7 mouse cellular contexts compared by ENCODE assay signal in the genomic region with DNA sequence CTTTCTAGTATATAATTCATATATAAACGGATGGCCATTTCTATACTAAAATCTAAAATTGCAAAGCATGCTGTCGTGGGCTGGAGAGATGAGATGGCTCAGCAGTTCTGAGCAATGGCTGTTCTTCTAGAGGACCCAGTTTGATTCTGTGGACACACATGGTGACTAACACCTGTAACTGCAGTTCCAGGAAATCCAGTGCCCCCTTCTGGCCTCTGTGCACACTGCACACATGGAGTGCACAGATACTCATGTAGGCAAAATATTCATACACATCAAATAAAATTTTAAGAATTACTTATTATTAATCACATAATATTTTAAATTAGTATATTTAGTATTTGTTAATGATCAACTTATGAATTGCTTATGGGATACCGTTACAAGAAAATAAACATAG. TPM values are rescaled to one million over a fixed set of nuclear protein-coding genes. Genes with fewer than 3 reads are reported as not detected.
DNase-seq lines count a peak whose midpoint lies in the region; ATAC-seq and TF ChIP-seq lines count a peak whose summit lies in the region.
"Not testable (repeated sequence)": the region's sequence is repeated elsewhere in the genome, so short reads cannot be mapped to it uniquely, and the experiment has no call there.

No protein-coding gene starts in this region.

- ATAC-seq in kidney, postnatal 0 days (replicated peaks; ENCODE audit: low FRiP score, low read depth); midbrain, postnatal 0 days (ENCODE audit: low FRiP score): not testable (repeated sequence)

- TF ChIP-seq RAD21 in MEL (IDR thresholded peaks at IDR 0.05; ENCODE audit: low read depth, low read length), result not testable (repeated sequence)

- not testable (repeated sequence) for H3K9me3 ChIP-seq in MEL (replicated peaks; ENCODE audit: insufficient read depth, low read length); kidney, postnatal 0 days (replicated peaks; ENCODE audit: low read length); midbrain, postnatal 0 days (ENCODE audit: low read length)

- not testable (repeated sequence) for H3K27ac ChIP-seq in MEL (ENCODE audit: control insufficient read depth, low read depth, low read length); kidney, postnatal 0 days; midbrain, postnatal 0 days (ENCODE audit: low read depth, low read length); thymus, adult 2 months (ENCODE audit: control insufficient read depth, insufficient read depth, low read length)

- peak; percentile 39 for DNase-seq in MEL (ENCODE audit: low read depth, low spot score)
- DNase-seq in c-Kit-positive CD71-positive TER-119-positive erythroid progenitor cells, embryonic 14.5 days (ENCODE audit: low spot score), result peak; percentile 26
- DNase-seq in heart, adult 11 months, result peak; percentile 79
- not testable (repeated sequence) for DNase-seq in kidney, postnatal 0 days (ENCODE audit: low spot score); lung, adult 2 months
- DNase-seq in midbrain, postnatal 0 days (ENCODE audit: low spot score), result peak; percentile 10
- peak; percentile 40 for DNase-seq in thymus, adult 2 months

- H3K4me2 ChIP-seq in kidney, postnatal 0 days (ENCODE audit: low read length); midbrain, postnatal 0 days (ENCODE audit: low read depth, low read length, poor library complexity, severe bottlenecking): not testable (repeated sequence)

- not testable (repeated sequence) for H3K4me1 ChIP-seq in MEL (ENCODE audit: control insufficient read depth in 1 of 2, insufficient read depth in 2 of 2, low read length in 2 of 2); kidney, postnatal 0 days (replicated peaks; ENCODE audit: insufficient read depth, low read length); lung, adult 2 months (ENCODE audit: control insufficient read depth, insufficient read depth, low read length); midbrain, postnatal 0 days (ENCODE audit: insufficient read depth, low read length); thymus, adult 2 months (replicated peaks; ENCODE audit: control insufficient read depth, insufficient read depth, low read length)

- not testable (repeated sequence) for H3K79me2 ChIP-seq in MEL (ENCODE audit: control insufficient read depth, insufficient read depth, low read length, poor library complexity)

- H3K4me3 ChIP-seq in MEL (ENCODE audit: control insufficient read depth in 1 of 2, insufficient read depth in 1 of 2, low read depth in 2 of 2, low read length in 2 of 2); kidney, postnatal 0 days (replicated peaks; ENCODE audit: low read depth, low read length); lung, adult 2 months (replicated peaks; ENCODE audit: extremely low read depth, low read depth, low read length); midbrain, postnatal 0 days (ENCODE audit: low read depth, low read length); thymus, adult 2 months (ENCODE audit: control insufficient read depth, insufficient read depth, low read length): not testable (repeated sequence)

- H3K9ac ChIP-seq in MEL (ENCODE audit: control insufficient read depth, low read depth, low read length, poor library complexity, severe bottlenecking); kidney, postnatal 0 days (ENCODE audit: low read depth, low read length); midbrain, postnatal 0 days (replicated peaks; ENCODE audit: low read length, poor library complexity, severe bottlenecking): not testable (repeated sequence)

- peak; percentile 10 to 31 (median 24); a peak in 3 of 6 replicates for TF ChIP-seq CTCF in MEL (IDR thresholded peaks at IDR 0.05 in 2 of 3, conservative IDR thresholded peaks at IDR 0.05 in 1 of 3; ENCODE audit: control insufficient read depth in 1 of 3, insufficient read depth in 1 of 3, low read depth in 2 of 3, low read length in 3 of 3, poor library complexity in 1 of 3, severe bottlenecking in 1 of 3)
- TF ChIP-seq CTCF in kidney, postnatal 0 days (IDR thresholded peaks at IDR 0.05; ENCODE audit: low read depth), result peak; percentile 31; the same call in 1 of the 2 replicates
- 0 out of 2 replicates have a peak, but pooled peaks have one; percentile 5 for TF ChIP-seq CTCF in lung, adult 2 months (IDR thresholded peaks at IDR 0.05; ENCODE audit: insufficient read depth, low read length)
- peak; percentile 47 for TF ChIP-seq CTCF in midbrain, postnatal 0 days (IDR thresholded peaks at IDR 0.05)
- not testable (repeated sequence) for TF ChIP-seq CTCF in thymus, adult 2 months (IDR thresholded peaks at IDR 0.05; ENCODE audit: borderline replicate concordance, control insufficient read depth, extremely low read depth, insufficient read depth, low read length, poor library complexity)

- not testable (repeated sequence) for H3K27me3 ChIP-seq in MEL (ENCODE audit: control insufficient read depth in 1 of 2, insufficient read depth in 2 of 2, low read length in 2 of 2); kidney, postnatal 0 days (ENCODE audit: insufficient read depth, low read length); midbrain, postnatal 0 days (ENCODE audit: insufficient read depth, low read length); thymus, adult 2 months (ENCODE audit: control insufficient read depth, insufficient read depth, low read length)

- not testable (repeated sequence) for TF ChIP-seq EP300 in MEL (IDR thresholded peaks at IDR 0.05; ENCODE audit: low read depth in 1 of 2, low read length in 2 of 2)

- WGBS in kidney, postnatal 0 days, result 98% methylated on average over 2 of the region's 3 CpGs
- WGBS in lung, adult 2 months, result 96% methylated on average over 3 of the region's 3 CpGs
- 100% methylated on average over 3 of the region's 3 CpGs for WGBS in midbrain, postnatal 0 days
- over 99% methylated on average over 3 of the region's 3 CpGs for WGBS in thymus, adult 2 months

- TF ChIP-seq POLR2A in MEL (IDR thresholded peaks at IDR 0.05; ENCODE audit: control insufficient read depth in 1 of 2, insufficient read depth in 1 of 2, low read depth in 1 of 2, low read length in 2 of 2, poor library complexity in 1 of 2); lung, adult 2 months (IDR thresholded peaks at IDR 0.05; ENCODE audit: borderline replicate concordance, extremely low read depth, low read depth, low read length); thymus, adult 2 months (IDR thresholded peaks at IDR 0.05; ENCODE audit: control insufficient read depth, extremely low read depth, insufficient read depth, low read length, poor library complexity): not testable (repeated sequence)

- H3K36me3 ChIP-seq in MEL (ENCODE audit: control insufficient read depth in 1 of 2, insufficient read depth in 2 of 2, low read length in 2 of 2); kidney, postnatal 0 days (ENCODE audit: insufficient read depth, low read length); midbrain, postnatal 0 days (ENCODE audit: insufficient read depth, low read length); thymus, adult 2 months (ENCODE audit: control insufficient read depth, insufficient read depth, low read length): not testable (repeated sequence)

TF ChIP-seq in MEL, 35 proteins besides CTCF, POLR2A, EP300 and RAD21:
- peak; percentile 30; the same call in 1 of the 2 replicates for TF ChIP-seq SMC3 (IDR thresholded peaks at IDR 0.05; ENCODE audit: low read depth, low read length)
TF ChIP-seq in MEL: peak in this region for 1; not testable (repeated sequence) for 34.

RNA-seq across cellular contexts. Expression of a gene that starts 31.4 kb away (rescaled TPM):
- 32.0 and 37.5 TPM in 2 replicates for total RNA-seq in MEL (2012; rRNA removed)
- polyA plus RNA-seq in MEL (2012; ENCODE audit: insufficient read depth in 1 of 2, insufficient read length in 2 of 2, low read depth in 1 of 2, low replicate concordance in 2 of 2, missing spikeins in 1 of 2), result 10 to 100 TPM in 1 of 2 experiments, not detected in 1; 32.6 TPM
- polyA plus RNA-seq in kidney, postnatal 0 days (2015; fragmentation: Nextera tagmentation; extraction: Ambion mirVana), result 43.3 and 44.0 TPM in 2 replicates
- polyA plus RNA-seq in lung, adult 2 months (2012; rRNA removed), result 42.0 and 73.5 TPM in 2 replicates
- 19.6 and 27.5 TPM in 2 replicates for total RNA-seq in midbrain, postnatal 0 days (2014; rRNA removed)
- polyA plus RNA-seq in midbrain, postnatal 0 days (2015; fragmentation: Nextera tagmentation; extraction: Ambion mirVana), result 7.9 and 8.0 TPM in 2 replicates
- 56.4 and 59.1 TPM in 2 replicates for polyA plus RNA-seq in thymus, adult 2 months (2012; rRNA removed)
